Mouse (Mus musculus) testis, adult 2 months (tissue): ENCODE data around the gene Cd24a.

ENCODE experiments used
- CTCF ChIP-seq: fragments of 200-500 bp; IDR thresholded peaks from 2 replicates; pipeline ENCODE4 v1.5.1; 2012; ENCODE audit warnings: low read depth, mild to moderate bottlenecking, inconsistent platforms, low read length, moderate library complexity; ENCODE audit not compliant: control insufficient read depth, insufficient read depth, insufficient replicate concordance
- POLR2A ChIP-seq: fragments of 200-500 bp; IDR thresholded peaks from 2 replicates; pipeline ENCODE4 v1.6.1; 2012; ENCODE audit warnings: low read depth, mild to moderate bottlenecking, inconsistent platforms, low read length, moderate library complexity; ENCODE audit not compliant: control insufficient read depth

GRCm38 (mm10) chr10:43629216-43629615 is 51.1 kb downstream of the Cd24a start:
- TF ChIP-seq POLR2A (no peak), CTCF (no peak)
